In the genomic region with DNA sequence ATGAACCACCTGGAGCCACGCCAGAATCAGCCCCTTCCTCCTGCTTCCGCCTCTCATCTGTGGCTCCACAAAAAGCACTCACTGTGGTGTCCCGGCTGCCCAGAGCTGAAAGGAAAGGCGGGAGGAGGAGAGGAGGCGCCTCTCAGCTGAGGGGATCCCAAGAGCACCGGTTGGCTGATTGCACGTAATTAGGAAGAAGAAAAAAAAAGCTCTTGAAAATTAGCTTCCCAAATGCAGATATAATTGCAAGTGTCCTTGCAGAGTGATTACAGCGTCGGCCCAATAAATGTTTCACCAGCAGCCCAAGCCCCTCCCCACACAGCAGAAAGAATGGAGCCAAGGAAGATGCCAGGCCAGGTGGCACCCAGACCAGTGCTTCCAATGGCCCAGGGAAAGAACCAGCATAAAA, we compare ENCODE assay signal across 14 mouse cellular contexts. TPM values are rescaled to one million over a fixed set of nuclear protein-coding genes. Genes with fewer than 3 reads are reported as not detected.
DNase-seq lines count a peak whose midpoint lies in the region; ATAC-seq and TF ChIP-seq lines count a peak whose summit lies in the region.
"Had no signal": no experiment of that assay in that cellular context is flagged by ENCODE, and none has a peak within 500 bp of the region (broad histone marks: within the 10 kb centered on the region; RNA-seq: fewer than 3 reads in every experiment).

No protein-coding gene starts in this region.

- H3K9ac ChIP-seq in hindbrain, embryonic 14.5 days, result no peak overlapping the region
- no peak overlapping the region for H3K9ac ChIP-seq in midbrain, embryonic 15.5 days
- H3K9ac ChIP-seq: liver, embryonic 12.5 days had no signal

- 0 out of 2 replicates have a peak, but pooled peaks have one; percentile 10 for ATAC-seq in frontal cortex, adult (ENCODE audit: low TSS enrichment)
- no peak for ATAC-seq in hindbrain, embryonic 14.5 days (ENCODE audit: low FRiP score)
- ATAC-seq in midbrain, embryonic 15.5 days (replicated peaks), result no peak; the same call in 1 of the 2 replicates
- ATAC-seq: liver, embryonic 12.5 days had no signal

- H3K4me2 ChIP-seq in hindbrain, embryonic 14.5 days (replicated peaks), result peak overlapping the region; percentile 3; the same call in 1 of the 2 replicates
- no peak overlapping the region for H3K4me2 ChIP-seq in midbrain, embryonic 15.5 days
- H3K4me2 ChIP-seq: liver, embryonic 12.5 days had no signal

- H3K36me3 ChIP-seq in hindbrain, embryonic 14.5 days (replicated peaks; ENCODE audit: control insufficient read depth, insufficient read depth), result no peaks in the 10 kb centered on the region
- no peaks in the 10 kb centered on the region for H3K36me3 ChIP-seq in midbrain, embryonic 15.5 days (replicated peaks)
- H3K36me3 ChIP-seq: liver, embryonic 12.5 days had no signal

- H3K27ac ChIP-seq in hindbrain, embryonic 14.5 days, result peak overlapping the region; percentile 67
- H3K27ac ChIP-seq in midbrain, embryonic 15.5 days, result peak overlapping the region; percentile 49
- H3K27ac ChIP-seq: liver, embryonic 12.5 days; macrophage had no signal

- H3K4me3 ChIP-seq in hindbrain, embryonic 14.5 days (replicated peaks; ENCODE audit: low read length), result no peak overlapping the region
- no peak overlapping the region for H3K4me3 ChIP-seq in midbrain, embryonic 15.5 days
- H3K4me3 ChIP-seq: erythroblast, embryonic 14.5 days; liver, embryonic 12.5 days had no signal

- 18% methylated on average over 9 of the region's 9 CpGs for WGBS in hindbrain, embryonic 14.5 days
- 28% methylated on average over 9 of the region's 9 CpGs for WGBS in midbrain, embryonic 15.5 days

- H3K27me3 ChIP-seq in hindbrain, embryonic 14.5 days (ENCODE audit: control insufficient read depth, insufficient read depth, low read length), result no peaks in the 10 kb centered on the region
- no peaks in the 10 kb centered on the region for H3K27me3 ChIP-seq in midbrain, embryonic 15.5 days (replicated peaks)
- H3K27me3 ChIP-seq: liver, embryonic 12.5 days had no signal

- TF ChIP-seq POLR2A in brain, embryonic 14.5 days (IDR thresholded peaks at IDR 0.05; ENCODE audit: borderline replicate concordance, extremely low read depth, insufficient read depth, insufficient read length, poor library complexity, severe bottlenecking), result no peak

- peaks cover 27% of the 10 kb centered on the region for H3K4me1 ChIP-seq in hindbrain, embryonic 14.5 days (replicated peaks; ENCODE audit: control insufficient read depth, insufficient read depth, low read length)
- peaks cover 28% of the 10 kb centered on the region for H3K4me1 ChIP-seq in midbrain, embryonic 15.5 days

- no peak for DNase-seq in frontal cortex, postnatal 36 days (ENCODE audit: low spot score in 2 of 2)
- peak; percentile 84 for DNase-seq in brain, embryonic 14.5 days (ENCODE audit: low read depth)
- DNase-seq in hindbrain, embryonic 14.5 days (ENCODE audit: low spot score), result peak; percentile 40
- DNase-seq in layer of hippocampus, adult 8-10 months (ENCODE audit: low spot score in 2 of 2), result no peak
- no peak for DNase-seq in layer of hippocampus, adult 11-12 months (ENCODE audit: low spot score)
- DNase-seq in ovary, postnatal 10 days (ENCODE audit: low spot score), result no peak
- DNase-seq: adrenal gland, postnatal 25 days; cerebellum, adult 11-12 months; kidney, postnatal 10 days had no signal

- no peaks in the 10 kb centered on the region for H3K9me3 ChIP-seq in hindbrain, embryonic 14.5 days (ENCODE audit: control insufficient read depth, low read length)
- H3K9me3 ChIP-seq in midbrain, embryonic 15.5 days, result no peaks in the 10 kb centered on the region
- H3K9me3 ChIP-seq: liver, embryonic 12.5 days had no signal

- no peak for TF ChIP-seq CTCF in brain, embryonic 14.5 days (IDR thresholded peaks at IDR 0.05; ENCODE audit: borderline replicate concordance, extremely low read depth, insufficient read depth, insufficient read length)

RNA-seq across cellular contexts. Expression of gene Itpk1, which starts 19.2 kb away (rescaled TPM):
- polyA plus RNA-seq in brain, embryonic 14.5 days (2012; rRNA removed), result 32.3 and 34.0 TPM in 2 replicates
- polyA plus RNA-seq in hindbrain, embryonic 14.5 days (2014; fragmentation: Nextera tagmentation; extraction: Ambion mirVana), result 31.6 and 35.0 TPM in 2 replicates
- polyA plus RNA-seq in midbrain, embryonic 15.5 days (2015; fragmentation: Nextera tagmentation; extraction: Ambion mirVana), result 34.1 and 34.6 TPM in 2 replicates
- total RNA-seq in layer of hippocampus, adult 8-10 months (2022), result 10 to 100 TPM; 57.5 to 71.0 (median 61.8) TPM

RNA-seq across cellular contexts. Expression of gene Moap1, which starts 57.9 kb away (rescaled TPM):
- polyA plus RNA-seq in brain, embryonic 14.5 days (2012; rRNA removed), result 9.3 and 11.6 TPM in 2 replicates
- polyA plus RNA-seq in hindbrain, embryonic 14.5 days (2014; fragmentation: Nextera tagmentation; extraction: Ambion mirVana), result 64.6 and 67.3 TPM in 2 replicates
- polyA plus RNA-seq in midbrain, embryonic 15.5 days (2015; fragmentation: Nextera tagmentation; extraction: Ambion mirVana), result 73.2 and 73.3 TPM in 2 replicates
- total RNA-seq in layer of hippocampus, adult 8-10 months (2022), result 10 to 100 TPM; 25.7 to 29.4 (median 26.8) TPM
- polyA plus RNA-seq: erythroblast, embryonic 14.5 days had no signal

RNA-seq across cellular contexts. Expression of gene Tmem251, which starts 58.0 kb away (rescaled TPM):
- polyA plus RNA-seq in brain, embryonic 14.5 days (2012; rRNA removed), result 4.9 and 5.0 TPM in 2 replicates
- polyA plus RNA-seq in hindbrain, embryonic 14.5 days (2014; fragmentation: Nextera tagmentation; extraction: Ambion mirVana), result 11.9 and 12.8 TPM in 2 replicates
- 11.9 and 13.2 TPM in 2 replicates for polyA plus RNA-seq in midbrain, embryonic 15.5 days (2015; fragmentation: Nextera tagmentation; extraction: Ambion mirVana)
- total RNA-seq in layer of hippocampus, adult 8-10 months (2022), result 1 to 10 TPM; 4.9 to 6.4 (median 5.6) TPM

Comparison
In these comparisons a context has a peak if more than half of its experiments do, and no peak if none do; other contexts are left out.
1. DNase-seq: peak in brain, embryonic 14.5 days (single experiment) and hindbrain, embryonic 14.5 days (single experiment); none in frontal cortex, postnatal 36 days (0 of 2), layer of hippocampus, adult 8-10 months (0 of 2), layer of hippocampus, adult 11-12 months (single experiment) and ovary, postnatal 10 days (single experiment).